Mouse (Mus musculus): Measurements from ENCODE around the gene Adh6b. TPM values are rescaled to one million over a fixed set of nuclear protein-coding genes. Genes with fewer than 3 reads are reported as not detected.

Gene Adh6b
- under 1 TPM in 1 of 2 experiments, not detected in 1; 0.25 TPM for total RNA-seq (2021)
- long read RNA-seq, experiment 1, result 0 reads
- long read RNA-seq, experiment 2, result 0 reads

- intact Hi-C loops (cut with DNase I), result no loop called here
- DNase-seq (ENCODE audit: low spot score in 2 of 2), result no peak
These were observed at the start of gene Adh6b for GRCm38 (mm10) chr3:138341471-138341870. Gene Adh6b (plus strand): TSS chr3:138341775.

- DNase-seq (ENCODE audit: low spot score in 2 of 2), result no peak
These were observed 48.2 kb upstream of the Adh6b start for GRCm38 (mm10) chr3:138293298-138293895.

GRCm38 (mm10) chr3:138300130-138300529, 41.4 kb upstream of the Adh6b start:
- no peak for DNase-seq (ENCODE audit: low spot score in 2 of 2)
- intact Hi-C loops (cut with DNase I), result no loop called here

More at GRCm38 (mm10) chr3:138293298-138293895, 48.2 kb upstream of the Adh6b start:
- intact Hi-C loops (cut with DNase I), result no loop called here

GRCm38 (mm10) chr3:138302676-138303075, 38.9 kb upstream of the Adh6b start:
- intact Hi-C loops (cut with DNase I), result no loop called here
- no peak for DNase-seq (ENCODE audit: low spot score in 2 of 2)

GRCm38 (mm10) chr3:138303771-138304488, 37.6 kb upstream of the Adh6b start:
- no peak for DNase-seq (ENCODE audit: low spot score in 2 of 2)
- intact Hi-C loops (cut with DNase I), result no loop called here

- intact Hi-C loops (cut with DNase I), result no loop called here
- no peak for DNase-seq (ENCODE audit: low spot score in 2 of 2)
These were observed 37.1 kb upstream of the Adh6b start for GRCm38 (mm10) chr3:138304489-138304871.

- DNase-seq (ENCODE audit: low spot score in 2 of 2), result peak in 1 of 2 experiments; percentile 3
- intact Hi-C loops (cut with DNase I), result no loop called here
These were observed 35.9 kb upstream of the Adh6b start for GRCm38 (mm10) chr3:138305486-138306289.

- DNase-seq (ENCODE audit: low spot score in 2 of 2), result no peak
- intact Hi-C loops (cut with DNase I), result no loop called here
These were observed 35.3 kb upstream of the Adh6b start for GRCm38 (mm10) chr3:138306290-138306683.

- no peak for DNase-seq (ENCODE audit: low spot score in 2 of 2)
- intact Hi-C loops (cut with DNase I), result no loop called here
These were observed 31.7 kb upstream of the Adh6b start for GRCm38 (mm10) chr3:138309910-138310309.

GRCm38 (mm10) chr3:138311015-138311414, 30.6 kb upstream of the Adh6b start:
- DNase-seq (ENCODE audit: low spot score in 2 of 2), result no peak
- intact Hi-C loops (cut with DNase I), result no loop called here

GRCm38 (mm10) chr3:138312965-138313364, 28.6 kb upstream of the Adh6b start, which contains the start of gene Adh6a:
Gene Adh6a (plus strand): TSS chr3:138313286.
- intact Hi-C loops (cut with DNase I), result no loop called here
- DNase-seq (ENCODE audit: low spot score in 2 of 2), result no peak

GRCm38 (mm10) chr3:138316908-138317472, 24.6 kb upstream of the Adh6b start:
- intact Hi-C loops (cut with DNase I), result no loop called here
- DNase-seq (ENCODE audit: low spot score in 2 of 2), result no peak

- no peak for DNase-seq (ENCODE audit: low spot score in 2 of 2)
- intact Hi-C loops (cut with DNase I), result no loop called here
These were observed 16.6 kb upstream of the Adh6b start for GRCm38 (mm10) chr3:138325001-138325400.

- no peak for DNase-seq (ENCODE audit: low spot score in 2 of 2)
- intact Hi-C loops (cut with DNase I), result no loop called here
These were observed 16.1 kb upstream of the Adh6b start for GRCm38 (mm10) chr3:138325466-138325865.

- DNase-seq (ENCODE audit: low spot score in 2 of 2), result no peak
- intact Hi-C loops (cut with DNase I), result no loop called here
These were observed 7.7 kb upstream of the Adh6b start for GRCm38 (mm10) chr3:138333910-138334309.

- intact Hi-C loops (cut with DNase I), result no loop called here
- no peak for DNase-seq (ENCODE audit: low spot score in 2 of 2)
These were observed 7.3 kb upstream of the Adh6b start for GRCm38 (mm10) chr3:138334320-138334719.

GRCm38 (mm10) chr3:138335566-138335965, 6.0 kb upstream of the Adh6b start:
- DNase-seq (ENCODE audit: low spot score in 2 of 2), result no peak
- intact Hi-C loops (cut with DNase I), result no loop called here

- intact Hi-C loops (cut with DNase I), result no loop called here
- DNase-seq (ENCODE audit: low spot score in 2 of 2), result no peak
These were observed 5.3 kb upstream of the Adh6b start for GRCm38 (mm10) chr3:138336104-138336754.

GRCm38 (mm10) chr3:138347041-138347440, 5.5 kb downstream of the Adh6b start:
- intact Hi-C loops (cut with DNase I), result no loop called here

More at GRCm38 (mm10) chr3:138347041-138347440, 5.5 kb downstream of the Adh6b start:
- no peak for DNase-seq (ENCODE audit: low spot score in 2 of 2)
